Mouse (Mus musculus) kidney, embryonic 15.5 days (tissue): Measurements from ENCODE around the gene Xpo6. TPM values are rescaled to one million over a fixed set of nuclear protein-coding genes. Genes with fewer than 3 reads are reported as not detected.

Experiments used
- ATAC-seq: fragments of 200-750 bp; cut with Nextera tagmentation; replicated peaks from 2 replicates; pipeline ENCODE4 v1.8.0; 2017; ENCODE audit warnings: moderate TSS enrichment; ENCODE audit not compliant: low FRiP score
- H3K27ac ChIP-seq: fragments of 300-500 bp; sonication (generic); 2 replicates; pipeline ENCODE4 v1.5.1; 2015; ENCODE audit warnings: mild to moderate bottlenecking, inconsistent platforms
- H3K27me3 ChIP-seq: fragments of 300-500 bp; sonication (generic); 2 replicates; pipeline ENCODE4 v1.6.1; 2015; ENCODE audit warnings: inconsistent platforms
- H3K36me3 ChIP-seq: fragments of 300-500 bp; sonication (generic); 2 replicates; pipeline ENCODE4 v1.6.1; 2015; ENCODE audit warnings: inconsistent platforms
- H3K4me1 ChIP-seq: fragments of 300-500 bp; sonication (generic); 2 replicates; pipeline ENCODE4 v1.6.1; 2015; ENCODE audit warnings: inconsistent platforms
- H3K4me2 ChIP-seq: fragments of 300-500 bp; sonication (generic); 2 replicates; pipeline ENCODE4 v1.6.1; 2015; ENCODE audit warnings: moderate library complexity, mild to moderate bottlenecking, inconsistent platforms
- H3K4me3 ChIP-seq: fragments of 300-500 bp; sonication (generic); replicated peaks from 2 replicates; pipeline ENCODE4 v1.5.1; 2015; ENCODE audit warnings: mild to moderate bottlenecking, inconsistent platforms
- H3K9ac ChIP-seq: fragments of 300-500 bp; sonication (generic); 2 replicates; pipeline ENCODE4 v1.6.1; 2015; ENCODE audit warnings: mild to moderate bottlenecking, inconsistent platforms
- H3K9me3 ChIP-seq: fragments of 300-500 bp; sonication (generic); replicated peaks from 2 replicates; pipeline ENCODE4 v1.6.1; 2016; ENCODE audit warnings: inconsistent platforms
- WGBS: fragments of 180-500 bp; shearing (Covaris S2); methylation state at CpG from one replicate; pipeline ENCODE4 v1.1.7; 2015; ENCODE audit warnings: mixed read lengths; 5-methylcytosine and 5-hydroxymethylcytosine counted together
- polyA plus RNA-seq: library from polyadenylated mRNA; unstranded; fragments of >200 nt; fragmentation: Nextera tagmentation; extraction: Ambion mirVana; gene quantifications from 2 replicates; pipeline ENCODE4 v1.2.1, GENCODE M21; 2015

Gene Xpo6
- polyA plus RNA-seq: 48.5 and 54.7 TPM in 2 replicates

- peak; percentile 97 for ATAC-seq
- Histone ChIP-seq H3K4me3 (peak within 1 kb of the TSS; percentile 92), H3K9me3 (no peaks in the 10 kb centered on the region), H3K27me3 (no peaks in the 10 kb centered on the region), H3K9ac (peak within 1 kb of the TSS; percentile 94), H3K27ac (peak within 1 kb of the TSS; percentile 87), H3K36me3 (no peaks in the 10 kb centered on the region), H3K4me1 (peaks cover 20% of the 10 kb centered on the region), H3K4me2 (peak within 1 kb of the TSS; percentile 87)
- WGBS: under 1% methylated on average over 48 of the region's 57 CpGs
These were observed at the start of gene Xpo6 for GRCm38 (mm10) chr7:126200178-126200996. Xpo6 (minus strand) TSS chr7:126200501.

GRCm38 (mm10) chr7:126249986-126250385 lies 49.7 kb upstream of the Xpo6 start:
- no peak overlapping the region for H3K9ac ChIP-seq
- 82% methylated on average over 3 of the region's 3 CpGs for WGBS
- H3K4me3 ChIP-seq: no peak overlapping the region
- ATAC-seq: no peak
- no peak overlapping the region for H3K27ac ChIP-seq
- H3K4me2 ChIP-seq: no peak overlapping the region
- H3K9me3 ChIP-seq: no peaks in the 10 kb centered on the region
- H3K36me3 ChIP-seq: no peaks in the 10 kb centered on the region
- H3K4me1 ChIP-seq: peaks cover 9% of the 10 kb centered on the region; the same call in 1 of the 2 replicates
- H3K27me3 ChIP-seq: peaks cover 13% of the 10 kb centered on the region; the same call in 1 of the 2 replicates

- ATAC-seq: no peak
- Histone ChIP-seq H3K36me3 (no peaks in the 10 kb centered on the region), H3K9ac (no peak overlapping the region), H3K27ac (no peak overlapping the region), H3K9me3 (no peaks in the 10 kb centered on the region), H3K27me3 (peaks cover 13% of the 10 kb centered on the region; the same call in 1 of the 2 replicates), H3K4me2 (no peak overlapping the region), H3K4me1 (peaks cover 9% of the 10 kb centered on the region; the same call in 1 of the 2 replicates), H3K4me3 (no peak overlapping the region)
- WGBS: 78% methylated on average over 5 of the region's 5 CpGs
These were observed 48.8 kb upstream of the Xpo6 start for GRCm38 (mm10) chr7:126249146-126249545.

GRCm38 (mm10) chr7:126248641-126249141 lies 48.4 kb upstream of the Xpo6 start:
- Histone ChIP-seq H3K4me2 (0 out of 2 replicates have a peak overlapping the region, but pooled peaks have one; percentile 18), H3K9ac (no peak overlapping the region), H3K27ac (no peak overlapping the region), H3K9me3 (no peaks in the 10 kb centered on the region), H3K27me3 (peaks cover 13% of the 10 kb centered on the region; the same call in 1 of the 2 replicates), H3K36me3 (no peaks in the 10 kb centered on the region), H3K4me1 (peaks cover 9% of the 10 kb centered on the region; the same call in 1 of the 2 replicates), H3K4me3 (no peak overlapping the region)
- no peak for ATAC-seq
- WGBS: 46% methylated on average over 17 of the region's 17 CpGs

- ATAC-seq: no peak; the same call in 1 of the 2 replicates
- 5% methylated on average over 6 of the region's 6 CpGs for WGBS
- Histone ChIP-seq H3K27ac (no peak overlapping the region), H3K9ac (no peak overlapping the region), H3K4me1 (peaks cover 9% of the 10 kb centered on the region; the same call in 1 of the 2 replicates), H3K36me3 (no peaks in the 10 kb centered on the region), H3K9me3 (no peaks in the 10 kb centered on the region), H3K27me3 (peaks cover 13% of the 10 kb centered on the region; the same call in 1 of the 2 replicates), H3K4me3 (no peak overlapping the region), H3K4me2 (peak overlapping the region; percentile 18; the same call in 1 of the 2 replicates)
These were observed 47.8 kb upstream of the Xpo6 start for GRCm38 (mm10) chr7:126248088-126248487.

GRCm38 (mm10) chr7:126244168-126244750 lies 44.0 kb upstream of the Xpo6 start:
- H3K27ac ChIP-seq: no peak overlapping the region
- H3K9ac ChIP-seq: no peak overlapping the region
- peaks cover 12% of the 10 kb centered on the region; the same call in 1 of the 2 replicates for H3K27me3 ChIP-seq
- no peak overlapping the region for H3K4me2 ChIP-seq
- no peak overlapping the region for H3K4me3 ChIP-seq
- no peaks in the 10 kb centered on the region for H3K9me3 ChIP-seq
- WGBS: 72% methylated on average over 6 of the region's 6 CpGs
- H3K36me3 ChIP-seq: no peaks in the 10 kb centered on the region
- peaks cover 9% of the 10 kb centered on the region; the same call in 1 of the 2 replicates for H3K4me1 ChIP-seq
- no peak for ATAC-seq

- Histone ChIP-seq H3K9me3 (no peaks in the 10 kb centered on the region), H3K4me1 (0 out of 2 replicates have a peak, but pooled peaks cover 8% of the 10 kb centered on the region), H3K27ac (no peak overlapping the region), H3K4me3 (no peak overlapping the region), H3K4me2 (no peak overlapping the region), H3K9ac (no peak overlapping the region), H3K36me3 (no peaks in the 10 kb centered on the region), H3K27me3 (0 out of 2 replicates have a peak, but pooled peaks cover 3% of the 10 kb centered on the region)
- 80% methylated on average over 14 of the region's 14 CpGs for WGBS
- ATAC-seq: no peak
These were observed 40.6 kb upstream of the Xpo6 start for GRCm38 (mm10) chr7:126240814-126241360.

- no peak overlapping the region for H3K27ac ChIP-seq
- H3K4me1 ChIP-seq: 0 out of 2 replicates have a peak, but pooled peaks cover 9% of the 10 kb centered on the region
- WGBS: 64% methylated on average over 5 of the region's 5 CpGs
- H3K9ac ChIP-seq: no peak overlapping the region
- no peak for ATAC-seq
- no peak overlapping the region for H3K4me2 ChIP-seq
- no peaks in the 10 kb centered on the region for H3K36me3 ChIP-seq
- no peak overlapping the region for H3K4me3 ChIP-seq
- H3K27me3 ChIP-seq: no peaks in the 10 kb centered on the region
- H3K9me3 ChIP-seq: no peaks in the 10 kb centered on the region
These were observed 36.5 kb upstream of the Xpo6 start for GRCm38 (mm10) chr7:126236794-126237192.

- H3K36me3 ChIP-seq: no peaks in the 10 kb centered on the region
- 0 out of 2 replicates have a peak, but pooled peaks cover 9% of the 10 kb centered on the region for H3K4me1 ChIP-seq
- WGBS: 34% methylated on average over 11 of the region's 11 CpGs
- no peak overlapping the region for H3K4me2 ChIP-seq
- H3K9me3 ChIP-seq: no peaks in the 10 kb centered on the region
- no peaks in the 10 kb centered on the region for H3K27me3 ChIP-seq
- H3K27ac ChIP-seq: no peak overlapping the region
- H3K9ac ChIP-seq: no peak overlapping the region
- no peak for ATAC-seq
- no peak overlapping the region for H3K4me3 ChIP-seq
These were observed 35.9 kb upstream of the Xpo6 start for GRCm38 (mm10) chr7:126236083-126236793.

- 84% methylated on average over 3 of the region's 3 CpGs for WGBS
- no peak overlapping the region for H3K27ac ChIP-seq
- ATAC-seq: no peak
These were observed 34.3 kb upstream of the Xpo6 start for GRCm38 (mm10) chr7:126234611-126235010.

GRCm38 (mm10) chr7:126232345-126233071 lies 32.2 kb upstream of the Xpo6 start:
- Histone ChIP-seq H3K4me1 (0 out of 2 replicates have a peak, but pooled peaks cover 9% of the 10 kb centered on the region), H3K9ac (no peak overlapping the region), H3K4me3 (no peak overlapping the region), H3K36me3 (no peaks in the 10 kb centered on the region), H3K27ac (no peak overlapping the region), H3K4me2 (no peak overlapping the region), H3K9me3 (no peaks in the 10 kb centered on the region), H3K27me3 (no peaks in the 10 kb centered on the region)
- 70% methylated on average over 8 of the region's 8 CpGs for WGBS
- no peak for ATAC-seq

More at GRCm38 (mm10) chr7:126234611-126235010, 34.3 kb upstream of the Xpo6 start:
- Histone ChIP-seq H3K4me3 (no peak overlapping the region), H3K4me2 (no peak overlapping the region), H3K9ac (no peak overlapping the region), H3K9me3 (no peaks in the 10 kb centered on the region), H3K27me3 (no peaks in the 10 kb centered on the region), H3K36me3 (no peaks in the 10 kb centered on the region), H3K4me1 (0 out of 2 replicates have a peak, but pooled peaks cover 9% of the 10 kb centered on the region)
